Mouse (Mus musculus): ENCODE results near the gene Gipc3. TPM values are rescaled to one million over a fixed set of nuclear protein-coding genes. Genes with fewer than 3 reads are reported as not detected.

Gene Gipc3
- polyA plus RNA-seq, 1 experiment: 0.10 TPM

DNA sequence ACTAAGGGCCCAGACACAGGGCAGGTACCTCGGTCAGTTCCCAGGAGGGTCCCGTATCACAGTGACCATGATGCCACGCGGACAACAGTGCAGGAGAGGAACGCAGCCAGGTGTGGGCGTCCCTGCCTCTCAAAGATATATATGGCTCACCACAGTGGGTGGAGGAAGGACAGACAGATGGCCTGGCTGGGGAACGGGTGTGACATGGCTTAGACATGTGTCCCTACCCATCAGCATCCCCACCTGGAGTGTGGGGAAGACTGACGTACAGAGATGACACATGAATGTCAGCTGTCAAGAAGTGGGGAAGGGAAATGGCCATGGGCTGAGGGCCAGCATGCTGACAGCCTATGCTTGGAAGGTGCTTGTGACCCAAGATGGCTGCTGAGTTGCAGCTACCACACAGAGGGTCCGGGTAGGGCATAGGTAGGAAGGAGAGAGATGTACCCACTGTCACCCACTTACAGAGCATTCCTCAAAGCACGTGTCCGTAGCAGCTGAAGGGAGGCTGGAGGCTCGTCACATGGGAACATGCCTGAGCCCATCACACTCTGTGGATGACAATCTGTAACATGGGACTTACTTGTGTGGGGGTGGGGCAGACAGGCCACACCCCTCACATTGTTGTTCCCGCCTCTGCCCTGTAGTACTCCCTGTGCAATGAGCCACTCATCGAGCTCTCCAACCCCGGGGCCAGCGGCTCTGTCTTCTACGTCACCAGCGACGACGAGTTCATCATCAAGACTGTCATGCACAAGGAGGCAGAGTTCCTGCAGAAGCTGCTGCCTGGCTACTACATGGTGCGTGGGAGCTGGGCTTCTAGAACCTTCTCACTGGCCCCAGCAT is 36.0 kb downstream of the Gipc3 start:
- Histone ChIP-seq H3K4me3 (no peak overlapping the region), H3K36me3 (ENCODE audit: control insufficient read depth, insufficient read depth) (no peaks in the 10 kb centered on the region), H3K79me2 (ENCODE audit: control insufficient read depth, insufficient read depth) (peaks cover 5% of the 10 kb centered on the region), H3K27me3 (ENCODE audit: control insufficient read depth, insufficient read depth, insufficient read length) (no peaks in the 10 kb centered on the region), H3ac (ENCODE audit: control insufficient read depth, insufficient read length) (no peak overlapping the region), H3K4me2 (ENCODE audit: low read depth) (no peak overlapping the region)
- peak in 1 of 3 experiments; percentile 17 for TF ChIP-seq MYOG (IDR thresholded peaks at IDR 0.05; ENCODE audit: control insufficient read depth in 1 of 3, insufficient read depth in 1 of 3, insufficient read length in 2 of 3, low read depth in 2 of 3)
- TF ChIP-seq MAX (IDR thresholded peaks at IDR 0.05; ENCODE audit: low read depth): no peak
- TF ChIP-seq MYOD1 (IDR thresholded peaks at IDR 0.05; ENCODE audit: control insufficient read depth in 1 of 3, insufficient read length in 2 of 3, low read depth in 2 of 3): peak in 1 of 3 experiments; percentile 70

DNA sequence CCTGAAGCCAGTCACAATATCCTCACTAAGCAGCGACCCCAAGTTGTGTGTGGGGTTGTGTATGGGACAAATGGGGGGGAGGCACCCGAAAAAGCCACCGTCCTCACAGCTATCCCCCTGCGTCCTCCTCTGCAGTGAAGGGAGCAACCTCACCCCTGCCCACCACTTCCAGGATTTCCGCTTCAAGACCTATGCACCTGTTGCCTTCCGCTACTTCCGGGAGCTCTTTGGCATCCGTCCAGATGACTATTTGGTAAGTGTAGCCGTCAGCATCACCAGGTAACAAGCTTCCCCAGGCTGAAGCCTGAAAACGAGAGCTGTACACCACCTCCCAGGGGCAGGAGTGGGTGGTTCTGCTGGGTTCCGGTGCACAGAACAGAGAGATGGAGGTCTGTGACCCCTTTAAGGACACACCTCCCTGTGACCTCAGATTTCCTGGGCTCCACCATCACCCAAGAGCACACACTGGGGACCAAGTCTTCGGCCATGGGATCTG is 36.8 kb downstream of the Gipc3 start:
- Histone ChIP-seq H3K4me2 (ENCODE audit: low read depth) (no peak overlapping the region), H3K79me2 (ENCODE audit: control insufficient read depth, insufficient read depth) (peaks cover 5% of the 10 kb centered on the region), H3K27me3 (ENCODE audit: control insufficient read depth, insufficient read depth, insufficient read length) (no peaks in the 10 kb centered on the region), H3K36me3 (ENCODE audit: control insufficient read depth, insufficient read depth) (no peaks in the 10 kb centered on the region), H3ac (ENCODE audit: control insufficient read depth, insufficient read length) (no peak overlapping the region), H3K4me3 (no peak overlapping the region)
- no peak for TF ChIP-seq TCF12 (IDR thresholded peaks at IDR 0.05; ENCODE audit: insufficient read depth, poor library complexity, severe bottlenecking)
- TF ChIP-seq REST (IDR thresholded peaks at IDR 0.05; ENCODE audit: insufficient read depth, insufficient read length): no peak
- TF ChIP-seq MYOG (IDR thresholded peaks at IDR 0.05; ENCODE audit: control insufficient read depth in 1 of 3, insufficient read depth in 1 of 3, insufficient read length in 2 of 3, low read depth in 2 of 3): no peak
- TF ChIP-seq TCF3 (IDR thresholded peaks at IDR 0.05; ENCODE audit: insufficient read length, low read depth): no peak
- TF ChIP-seq CEBPB (IDR thresholded peaks at IDR 0.05; ENCODE audit: insufficient read depth, poor library complexity, severe bottlenecking): no peak
- no peak for TF ChIP-seq POLR2A (IDR thresholded peaks at IDR 0.05; ENCODE audit: insufficient read length, low read depth)
- no peak for TF ChIP-seq E2F4 (IDR thresholded peaks at IDR 0.05; ENCODE audit: insufficient read depth)
- no peak for TF ChIP-seq USF1 (IDR thresholded peaks at IDR 0.05; ENCODE audit: low read depth)
- TF ChIP-seq MYOD1 (IDR thresholded peaks at IDR 0.05; ENCODE audit: control insufficient read depth in 1 of 3, insufficient read length in 2 of 3, low read depth in 2 of 3): no peak
- TF ChIP-seq MAX (IDR thresholded peaks at IDR 0.05; ENCODE audit: low read depth): no peak
- no peak for TF ChIP-seq SRF (IDR thresholded peaks at IDR 0.05; ENCODE audit: control insufficient read depth, insufficient read length, low read depth)
- TF ChIP-seq POLR2AphosphoS2 (IDR thresholded peaks at IDR 0.05; ENCODE audit: insufficient read length, low read depth): no peak

DNA sequence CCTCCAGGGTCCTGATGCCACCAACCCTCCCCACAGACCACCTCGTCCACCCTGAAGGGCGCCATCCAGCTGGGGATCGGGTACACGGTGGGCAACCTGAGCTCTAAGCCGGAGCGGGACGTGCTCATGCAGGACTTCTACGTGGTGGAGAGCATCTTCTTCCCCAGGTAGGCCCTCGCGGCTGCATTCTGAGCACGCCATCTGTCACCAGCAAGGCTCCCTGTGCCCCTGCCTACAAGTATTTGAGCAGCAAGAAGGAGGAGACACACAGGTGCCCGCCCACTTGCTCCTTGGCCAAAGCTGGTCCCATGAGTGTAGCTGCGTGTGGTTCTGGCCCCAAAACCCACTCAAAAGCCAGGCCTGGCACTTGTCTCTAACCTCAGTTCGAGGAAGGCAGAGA is 37.4 kb downstream of the Gipc3 start:
- H3K36me3 ChIP-seq (ENCODE audit: control insufficient read depth, insufficient read depth): no peaks in the 10 kb centered on the region
- H3K79me2 ChIP-seq (ENCODE audit: control insufficient read depth, insufficient read depth): peaks cover 5% of the 10 kb centered on the region
- H3K27me3 ChIP-seq (ENCODE audit: control insufficient read depth, insufficient read depth, insufficient read length): no peaks in the 10 kb centered on the region
- no peak overlapping the region for H3K4me2 ChIP-seq (ENCODE audit: low read depth)
- H3ac ChIP-seq (ENCODE audit: control insufficient read depth, insufficient read length): no peak overlapping the region
- no peak for TF ChIP-seq USF1 (IDR thresholded peaks at IDR 0.05; ENCODE audit: low read depth)
- no peak for TF ChIP-seq POLR2AphosphoS2 (IDR thresholded peaks at IDR 0.05; ENCODE audit: insufficient read length, low read depth)
- no peak for TF ChIP-seq E2F4 (IDR thresholded peaks at IDR 0.05; ENCODE audit: insufficient read depth)
- no peak overlapping the region for H3K4me3 ChIP-seq

GRCm38 (mm10) chr10:81304597-81305238 is 38.3 kb downstream of the Gipc3 start:
- Histone ChIP-seq H3K27me3 (ENCODE audit: control insufficient read depth, insufficient read depth, insufficient read length) (no peaks in the 10 kb centered on the region), H3K36me3 (ENCODE audit: control insufficient read depth, insufficient read depth) (no peaks in the 10 kb centered on the region), H3K4me2 (ENCODE audit: low read depth) (no peak overlapping the region), H3K4me3 (no peak overlapping the region), H3K79me2 (ENCODE audit: control insufficient read depth, insufficient read depth) (peaks cover 5% of the 10 kb centered on the region), H3ac (ENCODE audit: control insufficient read depth, insufficient read length) (no peak overlapping the region)
- TF ChIP-seq MAX (IDR thresholded peaks at IDR 0.05; ENCODE audit: low read depth) (no peak), MYOD1 (IDR thresholded peaks at IDR 0.05; ENCODE audit: control insufficient read depth in 1 of 3, insufficient read length in 2 of 3, low read depth in 2 of 3) (peak in 1 of 3 experiments; percentile 21)

DNA sequence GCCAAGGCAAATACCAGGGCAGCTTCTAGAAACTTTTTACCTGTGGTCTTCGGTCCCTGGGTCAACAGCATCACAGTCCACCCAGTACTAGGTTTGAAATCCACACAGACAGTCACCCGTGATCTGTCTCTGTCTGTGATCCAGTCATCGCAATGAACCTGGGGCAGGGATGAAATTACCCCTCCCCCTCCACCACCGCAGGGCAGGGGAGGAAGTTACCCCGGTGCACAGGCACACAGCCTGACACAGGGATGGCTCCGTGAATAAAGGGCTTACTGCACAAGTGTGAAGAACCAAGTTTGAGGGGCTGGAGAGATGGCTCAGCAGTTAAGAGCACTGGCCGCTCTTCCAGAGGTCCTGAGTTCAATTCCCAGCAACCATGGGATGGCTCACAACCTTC is 39.3 kb downstream of the Gipc3 start:
- Histone ChIP-seq H3K4me3 (no peak overlapping the region), H3K27me3 (ENCODE audit: control insufficient read depth, insufficient read depth, insufficient read length) (no peaks in the 10 kb centered on the region), H3K36me3 (ENCODE audit: control insufficient read depth, insufficient read depth) (no peaks in the 10 kb centered on the region), H3ac (ENCODE audit: control insufficient read depth, insufficient read length) (no peak overlapping the region), H3K79me2 (ENCODE audit: control insufficient read depth, insufficient read depth) (peaks cover 13% of the 10 kb centered on the region), H3K4me2 (ENCODE audit: low read depth) (no peak overlapping the region)
- TF ChIP-seq MYOD1 (IDR thresholded peaks at IDR 0.05; ENCODE audit: control insufficient read depth in 1 of 3, insufficient read length in 2 of 3, low read depth in 2 of 3) (no peak), USF1 (IDR thresholded peaks at IDR 0.05; ENCODE audit: low read depth) (no peak), POLR2AphosphoS2 (IDR thresholded peaks at IDR 0.05; ENCODE audit: insufficient read length, low read depth) (no peak), E2F4 (IDR thresholded peaks at IDR 0.05; ENCODE audit: insufficient read depth) (no peak), REST (IDR thresholded peaks at IDR 0.05; ENCODE audit: insufficient read depth, insufficient read length) (no peak), MAX (IDR thresholded peaks at IDR 0.05; ENCODE audit: low read depth) (no peak), SRF (IDR thresholded peaks at IDR 0.05; ENCODE audit: control insufficient read depth, insufficient read length, low read depth) (no peak), TCF3 (IDR thresholded peaks at IDR 0.05; ENCODE audit: insufficient read length, low read depth) (no peak), MYOG (IDR thresholded peaks at IDR 0.05; ENCODE audit: control insufficient read depth in 1 of 3, insufficient read depth in 1 of 3, insufficient read length in 2 of 3, low read depth in 2 of 3) (no peak), TCF12 (IDR thresholded peaks at IDR 0.05; ENCODE audit: insufficient read depth, poor library complexity, severe bottlenecking) (no peak), POLR2A (IDR thresholded peaks at IDR 0.05; ENCODE audit: insufficient read length, low read depth) (no peak), CEBPB (IDR thresholded peaks at IDR 0.05; ENCODE audit: insufficient read depth, poor library complexity, severe bottlenecking) (no peak)
